Mouse (Mus musculus) mammary gland, adult 2 months (tissue): Measurements from ENCODE around the gene Ccdc142. TPM values are rescaled to one million over a fixed set of nuclear protein-coding genes. Genes with fewer than 3 reads are reported as not detected.

Source experiments
- polyA plus RNA-seq: library from polyadenylated mRNA; depleted of rRNA; stranded (reverse); fragments of >200 nt; gene quantifications from 2 replicates; pipeline ENCODE4 v1.2.3, GENCODE M21; 2012; ENCODE audit warnings: low replicate concordance; rRNA removed

Ccdc142 gene
- 7.9 and 17.1 TPM in 2 replicates for polyA plus RNA-seq

DNA sequence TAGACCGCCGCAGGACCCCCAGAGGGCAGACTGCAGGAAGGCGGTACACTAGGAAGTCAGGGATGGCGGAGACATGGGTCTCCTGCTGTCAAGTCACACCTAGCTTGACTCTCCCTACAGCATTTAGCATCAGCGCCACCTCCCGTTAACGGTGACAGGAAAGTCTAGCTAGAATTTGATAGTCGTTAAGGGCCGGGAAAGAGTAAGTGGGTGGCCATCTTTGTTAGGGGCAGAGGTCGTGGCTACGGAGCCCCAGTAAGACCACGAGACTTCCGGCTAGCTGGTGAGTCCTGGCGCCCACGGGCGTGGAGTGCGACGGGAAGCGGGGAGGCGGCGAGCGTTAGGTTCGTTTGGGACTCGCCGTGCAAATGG lies at the start of gene Ccdc142, which contains the start of gene Gm42688:
Gene Ccdc142 (plus strand): TSS at position 286 of the 372 bp plus-strand sequence.
Gene Gm42688 (plus strand): TSS at position 302 of the 372 bp plus-strand sequence.

DNA sequence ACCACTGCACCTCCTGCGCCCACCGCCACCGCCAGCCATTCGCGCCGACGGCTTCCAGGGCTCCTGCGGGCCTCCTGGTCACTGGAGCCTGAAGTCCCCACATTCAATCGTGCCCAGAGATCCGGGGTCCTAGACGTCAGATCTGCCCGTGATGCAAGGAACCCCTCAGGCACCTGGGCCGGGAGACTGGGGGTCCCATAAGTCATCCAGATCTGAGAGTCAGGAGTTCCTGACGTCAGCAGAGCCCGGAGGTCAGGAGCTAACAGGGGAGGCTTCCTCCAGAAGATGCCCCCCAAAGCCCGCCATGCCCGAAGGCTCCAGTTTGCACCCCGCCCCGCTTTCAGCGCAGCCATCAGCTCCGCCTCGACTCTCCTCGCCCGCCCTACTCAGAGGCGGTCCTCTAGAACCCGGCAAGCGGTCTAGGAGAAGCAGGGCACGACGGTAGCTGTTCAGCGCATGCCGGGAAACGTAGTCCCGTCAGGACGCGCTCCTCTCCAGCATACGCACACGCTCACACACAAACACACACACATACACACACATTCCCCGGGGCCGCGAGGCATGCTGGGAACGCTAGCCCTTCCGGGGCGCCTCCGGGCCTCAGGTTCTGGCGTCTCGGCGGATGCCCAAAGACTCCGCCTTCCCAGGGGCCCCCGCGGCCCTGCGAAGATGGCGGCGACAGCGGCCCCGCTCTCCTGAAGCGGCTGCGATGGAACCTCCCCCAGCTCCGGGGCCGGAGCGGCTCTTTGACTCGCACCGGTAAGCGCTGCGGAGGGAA lies 47.1 kb upstream of the Ccdc142 start, which contains the start of gene Aup1:
Gene Aup1 (plus strand): TSS at position 448 of the 778 bp plus-strand sequence.

DNA sequence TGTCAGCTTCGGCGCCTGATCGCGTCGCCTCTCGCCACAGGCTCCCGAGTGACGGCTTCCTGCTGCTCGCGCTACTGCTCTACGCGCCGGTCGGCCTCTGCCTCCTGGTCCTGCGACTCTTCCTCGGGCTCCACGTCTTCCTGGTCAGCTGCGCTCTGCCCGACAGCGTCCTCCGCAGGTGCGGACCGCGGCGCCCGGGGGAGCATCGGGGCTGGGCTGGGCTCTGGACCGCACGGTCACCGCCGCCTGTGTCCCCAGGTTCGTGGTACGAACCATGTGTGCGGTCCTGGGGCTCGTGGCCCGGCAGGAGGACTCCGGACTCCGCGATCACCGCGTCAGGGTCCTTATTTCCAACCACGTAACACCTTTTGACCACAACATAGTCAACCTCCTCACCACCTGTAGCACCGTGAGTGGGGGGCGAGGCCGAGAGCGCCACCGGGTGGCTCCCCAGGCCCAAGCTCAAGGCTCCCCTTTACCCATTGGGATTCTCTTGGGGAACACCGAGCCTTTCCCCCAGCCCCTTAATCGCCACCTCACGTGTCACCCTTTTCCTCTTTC lies 46.5 kb upstream of the Ccdc142 start, which contains the start of gene Htra2:
Gene Htra2 (minus strand): TSS at position 403 of the 561 bp plus-strand sequence.

DNA sequence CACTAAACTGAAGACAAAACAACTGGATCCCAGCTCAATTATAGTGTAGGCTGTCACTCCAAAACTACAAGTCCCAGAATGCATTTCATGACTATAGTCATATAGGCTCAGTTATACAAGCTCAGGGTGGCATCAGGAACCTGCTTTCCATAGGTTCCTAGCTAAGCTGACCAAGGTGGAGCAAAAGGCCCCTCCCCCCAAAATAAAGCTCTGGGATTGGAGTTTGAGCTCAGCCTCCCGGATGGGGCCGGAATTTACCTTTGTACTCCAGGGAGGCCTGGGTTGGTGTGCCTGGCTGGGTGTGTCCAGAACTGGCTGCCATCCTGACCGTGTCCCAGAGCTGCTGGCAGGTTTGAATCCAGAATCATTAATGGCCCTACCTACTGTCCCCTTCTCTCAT lies 43.6 kb upstream of the Ccdc142 start, which contains the start of gene Dqx1:
Gene Dqx1 (plus strand): TSS at position 55 of the 400 bp plus-strand sequence.

DNA sequence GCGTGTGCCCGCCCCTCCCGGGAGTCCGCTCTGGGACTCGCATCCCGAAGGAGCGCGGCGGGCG lies 31.3 kb upstream of the Ccdc142 start, which contains the start of gene Tlx2:
Gene Tlx2 (minus strand): TSS at position 47 of the 64 bp plus-strand sequence.

DNA sequence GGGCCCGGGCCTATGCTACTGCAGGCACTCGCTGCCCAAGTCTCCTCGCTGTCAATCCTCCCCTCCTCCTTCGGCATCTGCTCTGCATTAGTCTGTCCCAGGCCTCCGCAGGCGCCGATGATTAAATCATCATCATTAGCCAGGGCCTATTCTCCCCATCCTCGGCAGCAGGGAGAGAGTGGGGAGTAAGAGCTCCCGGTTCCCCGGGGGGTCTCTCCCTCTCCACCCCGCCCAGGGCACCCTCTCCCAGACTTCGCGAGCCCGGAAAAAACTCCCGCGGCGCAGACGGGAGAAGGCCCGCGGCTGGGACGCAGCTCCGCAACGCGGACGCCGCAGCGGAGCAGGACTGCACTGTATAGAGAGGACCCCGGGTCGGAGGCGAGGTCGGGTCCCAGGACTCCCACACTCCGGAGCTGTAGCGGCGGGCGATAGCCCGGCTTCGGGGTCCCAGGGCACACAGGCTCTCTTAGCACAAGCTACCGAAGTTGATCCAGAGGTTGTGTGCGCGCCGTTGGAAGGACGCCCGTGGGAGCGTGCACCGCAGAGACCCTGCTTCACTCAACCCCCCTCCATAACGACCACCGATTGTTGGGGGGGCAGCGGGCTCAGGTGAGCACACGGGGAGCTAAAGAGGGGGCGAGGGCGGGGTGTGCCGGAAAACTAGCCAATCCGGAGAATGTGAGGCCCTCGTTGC lies 23.6 kb upstream of the Ccdc142 start, which contains the start of gene Pcgf1:
Gene Pcgf1 (plus strand): TSS at position 240 of the 694 bp plus-strand sequence.

DNA sequence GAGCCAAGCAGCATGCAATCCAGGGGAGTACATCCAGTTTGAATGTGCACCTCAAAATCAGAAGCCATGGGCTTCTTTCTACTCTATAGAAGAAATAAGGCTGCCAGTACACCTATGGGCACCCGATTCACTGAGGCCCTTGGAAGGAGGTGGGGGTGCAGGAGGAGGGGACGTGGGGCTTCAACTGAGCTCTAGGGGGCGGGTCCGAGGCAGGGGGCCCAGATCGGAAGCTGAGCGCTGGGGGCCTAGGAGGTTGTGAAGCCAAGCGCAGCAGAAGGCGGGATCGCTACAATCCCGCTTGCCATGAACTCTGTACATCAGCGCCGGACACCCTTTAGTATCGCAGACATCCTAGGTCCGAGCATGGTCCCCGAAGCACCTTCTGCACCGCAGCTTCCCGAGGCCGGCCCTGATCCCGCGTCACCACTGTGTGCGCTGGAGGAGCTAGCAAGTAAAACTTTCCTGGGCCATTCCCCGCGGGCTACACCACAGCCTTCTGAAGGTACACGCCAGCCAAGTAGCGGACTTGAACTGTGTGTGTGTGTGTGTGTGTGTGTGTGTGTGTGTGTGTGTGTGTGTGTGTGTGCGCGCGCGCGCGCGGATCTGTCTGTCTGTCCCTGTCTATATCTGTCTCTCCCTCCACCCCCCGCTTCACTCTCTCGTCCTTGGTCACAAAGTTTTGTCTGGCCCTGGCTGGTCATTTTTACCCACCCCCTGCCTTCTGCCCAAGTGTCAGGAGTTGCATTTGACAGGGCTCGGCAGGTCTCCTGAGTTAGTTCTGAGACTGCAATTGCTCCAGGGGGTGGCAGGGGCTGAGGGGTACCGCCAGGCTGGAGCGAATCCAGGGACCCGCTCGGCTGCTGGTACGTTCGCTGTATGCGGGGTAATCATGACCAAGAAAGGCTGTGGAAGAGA lies 15.0 kb upstream of the Ccdc142 start, which contains the start of gene Lbx2:
Gene Lbx2 (plus strand): TSS at position 247 of the 915 bp plus-strand sequence.

DNA sequence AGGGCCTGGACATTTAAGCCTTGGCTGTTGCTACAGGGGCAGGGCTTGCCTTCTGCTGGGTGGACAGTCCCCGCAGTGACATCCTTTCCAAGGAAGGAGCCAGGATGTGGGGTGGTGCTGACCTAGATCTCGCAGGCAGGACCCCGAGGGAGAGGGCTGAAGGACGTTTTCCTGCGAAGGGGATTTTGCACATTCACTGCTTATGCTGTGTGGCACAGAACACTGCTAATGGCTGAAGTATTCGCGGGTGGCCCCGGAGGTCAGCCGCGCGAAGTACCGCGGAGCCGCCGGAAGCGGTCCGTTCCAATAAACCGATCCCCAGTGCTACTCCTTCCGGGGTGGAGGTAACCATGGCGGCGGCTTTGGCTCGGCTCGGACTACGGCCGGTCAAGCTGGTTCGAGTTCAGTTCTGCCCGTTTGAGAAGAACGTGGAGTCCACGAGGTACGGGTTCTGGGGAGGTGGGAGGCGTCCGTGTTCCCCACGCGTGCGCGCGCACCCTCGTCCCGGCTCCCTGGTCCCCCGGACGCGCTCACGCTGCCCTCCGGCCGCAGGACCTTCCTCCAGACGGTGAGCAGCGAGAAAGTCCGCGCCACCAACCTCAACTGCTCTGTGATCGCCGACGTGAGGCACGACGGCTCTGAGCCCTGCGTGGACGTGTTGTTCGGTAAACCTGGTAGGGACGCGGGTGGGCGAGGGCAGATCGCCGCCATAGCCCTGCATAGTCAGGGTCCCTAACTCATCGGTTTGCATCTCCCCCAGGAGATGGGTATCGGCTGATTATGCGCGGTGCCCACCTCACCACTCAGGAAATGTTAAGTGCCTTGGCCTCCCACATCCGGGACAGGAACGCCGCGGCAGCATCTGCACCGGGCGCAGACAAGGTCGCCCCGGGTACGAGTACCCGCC lies 7.6 kb downstream of the Ccdc142 start, which contains the start of gene Mrpl53:
Gene Mrpl53 (plus strand): TSS at position 279 of the 907 bp plus-strand sequence.

DNA sequence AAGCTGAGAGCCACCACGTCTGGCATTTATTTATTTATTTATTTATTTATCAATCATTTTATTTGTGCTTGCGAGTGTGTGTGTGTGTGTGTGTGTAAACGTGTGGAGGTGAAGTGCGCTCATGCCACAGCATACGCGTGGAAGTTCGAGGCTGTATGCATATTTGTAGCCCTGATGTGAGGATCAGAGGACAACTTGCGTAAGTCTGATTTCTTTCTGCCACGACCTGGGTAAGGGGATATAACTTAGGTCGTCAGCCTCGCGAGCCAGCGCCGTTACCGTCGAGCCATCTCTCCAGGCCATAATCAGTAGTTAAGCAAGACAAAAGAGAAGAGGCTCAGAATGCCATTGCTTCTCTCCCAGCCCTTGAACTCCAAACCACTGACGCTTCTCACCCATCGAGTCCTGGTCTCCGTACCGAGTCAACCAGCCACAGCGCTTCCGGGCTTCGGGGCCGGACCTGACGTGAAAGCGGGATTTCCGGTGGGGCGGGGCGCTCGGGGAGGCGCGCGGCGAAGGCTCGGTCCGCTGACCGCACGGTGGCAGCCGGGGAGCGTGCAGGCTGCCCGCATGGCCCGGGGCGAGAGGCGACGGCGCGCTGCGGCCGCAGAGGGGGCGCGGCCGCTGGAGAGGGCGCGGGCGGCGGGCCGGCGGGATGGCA lies 13.7 kb downstream of the Ccdc142 start, which contains the start of gene Mogs:
Gene Mogs (plus strand): TSS at position 486 of the 661 bp plus-strand sequence.

DNA sequence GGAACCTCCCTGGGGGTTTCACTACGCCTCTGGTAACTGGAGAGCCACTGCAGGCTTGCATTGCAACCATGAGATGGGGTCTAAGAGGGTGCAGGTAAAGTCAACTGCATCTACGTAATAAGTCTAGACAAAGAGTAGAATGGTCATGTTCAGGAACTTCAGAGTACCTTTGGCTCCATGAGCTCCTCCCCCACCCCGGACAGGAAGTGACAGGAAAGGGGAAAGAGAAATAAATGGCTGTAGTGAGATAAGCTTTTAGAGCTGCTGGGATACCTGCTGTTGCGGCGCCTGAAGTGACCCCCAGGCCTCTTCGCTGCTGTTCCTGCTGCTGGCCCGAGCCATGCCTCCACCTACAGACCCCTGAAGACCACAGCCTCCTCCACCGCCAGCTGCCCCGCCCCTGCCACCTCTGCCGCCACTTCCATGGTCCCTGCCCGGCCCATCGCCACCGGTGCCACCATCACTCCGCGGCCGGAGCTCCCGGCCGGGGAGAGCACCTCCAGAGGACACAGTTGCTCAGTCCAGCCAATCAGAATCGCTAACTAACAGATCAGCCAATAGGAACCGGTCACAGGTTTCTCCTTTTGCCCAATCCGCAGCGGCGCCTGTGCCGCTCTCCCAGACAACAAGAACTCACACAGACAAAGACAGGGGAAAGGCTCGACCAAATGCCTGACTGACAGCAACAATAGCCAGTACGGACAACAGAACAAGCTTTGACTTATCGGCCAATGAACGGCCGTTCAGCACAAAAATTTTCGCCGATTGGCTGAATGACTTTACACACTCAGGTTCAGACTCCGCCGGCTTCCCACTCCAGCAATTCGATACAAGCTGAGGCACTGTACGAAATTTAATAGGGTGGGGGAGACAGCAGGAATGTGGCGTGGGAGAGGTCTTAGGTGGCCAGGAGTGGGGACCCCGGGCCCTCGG lies 19.8 kb downstream of the Ccdc142 start, which contains the start of gene Wbp1:
Gene Wbp1 (minus strand): TSS at position 630 of the 933 bp plus-strand sequence.

DNA sequence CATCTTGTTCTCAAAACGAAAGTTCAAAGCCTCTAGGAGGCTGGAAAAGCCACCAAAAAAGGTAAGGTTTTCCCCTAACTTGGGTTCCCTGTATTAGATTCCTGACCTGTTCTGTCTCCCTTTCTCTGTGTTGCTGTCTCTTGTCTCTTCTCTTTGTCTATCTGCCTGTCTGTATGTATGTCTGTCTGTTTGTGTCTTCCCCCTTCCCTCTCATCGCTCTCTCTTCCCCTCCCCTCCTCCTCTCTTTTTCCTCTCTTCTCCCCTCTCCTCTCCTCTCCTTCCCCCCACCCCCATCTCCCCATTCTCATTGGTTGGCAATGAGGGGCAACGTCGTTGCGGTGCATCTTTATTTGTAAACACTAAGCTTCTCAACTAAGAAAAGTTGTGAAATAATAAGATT lies 23.9 kb downstream of the Ccdc142 start, which contains the start of gene Ino80b:
Gene Ino80b (minus strand): TSS at position 101 of the 400 bp plus-strand sequence.

DNA sequence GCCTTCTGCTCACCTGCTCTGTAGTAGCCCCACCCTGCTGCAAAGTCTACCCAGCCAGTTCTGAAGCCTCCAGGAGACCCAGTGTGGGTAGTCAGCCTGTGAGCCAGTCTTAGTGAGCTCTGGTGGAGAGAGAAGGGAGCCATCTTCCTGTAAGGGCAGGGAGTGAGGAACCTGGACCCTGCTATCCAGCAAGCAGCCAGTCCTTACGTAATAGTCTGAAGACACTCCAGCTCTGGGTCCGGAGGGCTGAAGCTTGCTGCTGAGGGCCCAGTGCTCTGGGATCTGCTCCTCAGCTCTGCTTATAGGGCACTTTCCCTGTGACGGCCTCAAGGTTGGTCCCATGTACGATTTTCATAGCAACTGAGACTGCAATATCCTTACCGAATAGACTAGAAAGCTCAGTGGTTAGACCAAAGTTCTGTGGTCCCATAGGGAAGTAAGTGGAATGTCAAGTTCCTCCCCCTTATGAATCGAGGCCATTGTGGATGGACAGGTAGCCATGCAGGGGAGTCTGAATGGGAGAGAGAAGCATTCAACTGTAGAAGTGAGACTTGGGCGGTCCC lies 33.6 kb downstream of the Ccdc142 start, which contains the start of gene Rtkn:
Gene Rtkn (plus strand): TSS at position 513 of the 563 bp plus-strand sequence.

DNA sequence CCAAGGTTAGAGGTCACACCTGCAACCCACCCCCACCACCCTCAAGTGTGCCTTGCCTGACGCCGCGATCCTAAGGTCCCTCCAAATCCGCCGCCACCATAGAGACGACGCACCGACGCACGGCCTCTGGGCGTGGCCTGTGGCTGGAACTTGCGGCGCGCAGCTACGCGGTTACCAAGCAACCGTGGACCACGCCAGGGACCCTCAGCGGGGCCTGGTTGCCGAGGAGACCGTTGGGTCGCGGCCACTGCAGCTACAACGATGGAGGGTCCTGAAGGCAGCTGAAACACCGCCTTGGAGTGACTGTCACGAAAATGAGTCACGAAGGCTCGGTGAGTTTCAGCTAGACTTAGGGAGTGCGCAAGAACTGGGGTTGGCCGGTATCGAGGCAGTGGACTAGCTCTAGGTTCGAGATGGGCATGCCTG lies 54.9 kb downstream of the Ccdc142 start, which contains the start of the genes Wdr54 and 1700003E16Rik:
Gene Wdr54 (minus strand): TSS at position 139 of the 426 bp plus-strand sequence.
Gene 1700003E16Rik (plus strand): TSS at position 146 of the 426 bp plus-strand sequence.

Other genes starting within 250 kb of the Ccdc142 start
- 2.1 and 4.5 TPM in 2 replicates for gene Sema4f, start 161.8 kb upstream of the Ccdc142 start, polyA plus RNA-seq
- gene M1ap, start 154.7 kb upstream of the Ccdc142 start, polyA plus RNA-seq = 0.59 and 2.0 TPM in 2 replicates
- 8.9 and 18.2 TPM in 2 replicates for gene Dok1, start 68.1 kb upstream of the Ccdc142 start, polyA plus RNA-seq
- 9.9 and 12.4 TPM in 2 replicates for gene Loxl3, start 67.4 kb upstream of the Ccdc142 start, polyA plus RNA-seq
- 469 and 806 TPM in 2 replicates for gene Aup1, start 47.1 kb upstream of the Ccdc142 start, polyA plus RNA-seq
- 55.0 and 63.3 TPM in 2 replicates for gene Htra2, start 46.3 kb upstream of the Ccdc142 start, polyA plus RNA-seq
- gene Dqx1, start 43.8 kb upstream of the Ccdc142 start, polyA plus RNA-seq = 2.9 and 4.2 TPM in 2 replicates
- 0.80 TPM in 1 of 2 replicates, not detected in the other for gene Tlx2, start 31.3 kb upstream of the Ccdc142 start, polyA plus RNA-seq
- gene Pcgf1, start 23.7 kb upstream of the Ccdc142 start, polyA plus RNA-seq = 13.3 and 20.8 TPM in 2 replicates
- gene Lbx2, start 15.2 kb upstream of the Ccdc142 start, polyA plus RNA-seq = 2.1 and 2.8 TPM in 2 replicates
- gene Gm42688, start within 50 bp of the Ccdc142 start, polyA plus RNA-seq = 4.1 and 5.1 TPM in 2 replicates
- gene Mrpl53, start 7.4 kb downstream of the Ccdc142 start, polyA plus RNA-seq = 53.5 and 79.1 TPM in 2 replicates
- 55.4 and 72.6 TPM in 2 replicates for gene Mogs, start 13.9 kb downstream of the Ccdc142 start, polyA plus RNA-seq
- gene Wbp1, start 20.0 kb downstream of the Ccdc142 start, polyA plus RNA-seq = 188 and 203 TPM in 2 replicates
- 15.1 and 82.3 TPM in 2 replicates for gene Ino80b, start 23.8 kb downstream of the Ccdc142 start, polyA plus RNA-seq
- 67.9 and 77.1 TPM in 2 replicates for gene Rtkn, start 33.9 kb downstream of the Ccdc142 start, polyA plus RNA-seq
- 2.2 and 2.8 TPM in 2 replicates for gene Wdr54, start 54.8 kb downstream of the Ccdc142 start, polyA plus RNA-seq
- 0.06 and 0.10 TPM in 2 replicates for gene 1700003E16Rik, start 54.8 kb downstream of the Ccdc142 start, polyA plus RNA-seq
- gene Dctn1, start 64.3 kb downstream of the Ccdc142 start, polyA plus RNA-seq = 128 and 171 TPM in 2 replicates
- 0.10 and 0.26 TPM in 2 replicates for gene Slc4a5, start 118.2 kb downstream of the Ccdc142 start, polyA plus RNA-seq
- gene Mthfd2, start 224.3 kb downstream of the Ccdc142 start, polyA plus RNA-seq = 4.0 and 4.8 TPM in 2 replicates
- gene Mob1a, start 224.4 kb downstream of the Ccdc142 start, polyA plus RNA-seq = 31.8 and 47.6 TPM in 2 replicates
- gene Bola3, start 247.5 kb downstream of the Ccdc142 start, polyA plus RNA-seq = 10.8 and 32.7 TPM in 2 replicates